Mouse (Mus musculus) limb, embryonic 13.5 days (tissue): ENCODE results near the gene Med16. TPM values are rescaled to one million over a fixed set of nuclear protein-coding genes. Genes with fewer than 3 reads are reported as not detected.

ENCODE experiments used
- ATAC-seq: fragments of 200-750 bp; cut with Nextera tagmentation; 2 replicates; pipeline ENCODE4 v1.8.0; 2017; ENCODE audit warnings: low read depth, moderate number of reproducible peaks, moderate TSS enrichment; ENCODE audit not compliant: low FRiP score
- H3K27ac ChIP-seq: fragments of 300-500 bp; sonication (generic); 2 replicates; pipeline ENCODE4 v1.5.1; 2015; ENCODE audit warnings: inconsistent platforms, mild to moderate bottlenecking, moderate library complexity
- H3K27me3 ChIP-seq: fragments of 300-500 bp; sonication (generic); 2 replicates; pipeline ENCODE4 v1.6.1; 2015; ENCODE audit warnings: mild to moderate bottlenecking, inconsistent platforms
- H3K36me3 ChIP-seq: fragments of 300-500 bp; sonication (generic); 2 replicates; pipeline ENCODE4 v1.6.1; 2015; ENCODE audit warnings: inconsistent platforms, mild to moderate bottlenecking, moderate library complexity
- H3K4me1 ChIP-seq: fragments of 300-500 bp; sonication (generic); 2 replicates; pipeline ENCODE4 v1.6.1; 2015; ENCODE audit warnings: inconsistent platforms
- H3K4me2 ChIP-seq: fragments of 300-500 bp; sonication (generic); replicated peaks from 2 replicates; pipeline ENCODE4 v1.6.1; 2015; ENCODE audit warnings: inconsistent platforms, mild to moderate bottlenecking, moderate library complexity
- H3K4me3 ChIP-seq: fragments of 300-500 bp; sonication (generic); 2 replicates; pipeline ENCODE4 v1.5.1; 2015; ENCODE audit warnings: moderate library complexity, mild to moderate bottlenecking, inconsistent platforms
- H3K9ac ChIP-seq: fragments of 300-500 bp; sonication (generic); 2 replicates; pipeline ENCODE4 v1.6.1; 2015; ENCODE audit warnings: mild to moderate bottlenecking, inconsistent platforms
- H3K9me3 ChIP-seq: fragments of 300-500 bp; sonication (generic); 2 replicates; pipeline ENCODE4 v1.6.1; 2016; ENCODE audit warnings: inconsistent platforms
- WGBS: fragments of 180-500 bp; shearing (Covaris S2); methylation state at CpG from one replicate; pipeline ENCODE4 v1.1.7; 2015; 5-methylcytosine and 5-hydroxymethylcytosine counted together
- polyA plus RNA-seq: library from polyadenylated mRNA; unstranded; fragments of >200 nt; fragmentation: Nextera tagmentation; extraction: Ambion mirVana; gene quantifications from 2 replicates; pipeline ENCODE4 v1.2.1, GENCODE M21; 2015

The Med16 gene
- polyA plus RNA-seq, 1 experiment from 2014 or later = 44.9 TPM

- H3K4me3 ChIP-seq = no peak overlapping the region
- H3K4me2 ChIP-seq = no peak overlapping the region
These were observed 22.1 kb upstream of the Med16 start for GRCm38 (mm10) chr10:79930826-79931186.

DNA sequence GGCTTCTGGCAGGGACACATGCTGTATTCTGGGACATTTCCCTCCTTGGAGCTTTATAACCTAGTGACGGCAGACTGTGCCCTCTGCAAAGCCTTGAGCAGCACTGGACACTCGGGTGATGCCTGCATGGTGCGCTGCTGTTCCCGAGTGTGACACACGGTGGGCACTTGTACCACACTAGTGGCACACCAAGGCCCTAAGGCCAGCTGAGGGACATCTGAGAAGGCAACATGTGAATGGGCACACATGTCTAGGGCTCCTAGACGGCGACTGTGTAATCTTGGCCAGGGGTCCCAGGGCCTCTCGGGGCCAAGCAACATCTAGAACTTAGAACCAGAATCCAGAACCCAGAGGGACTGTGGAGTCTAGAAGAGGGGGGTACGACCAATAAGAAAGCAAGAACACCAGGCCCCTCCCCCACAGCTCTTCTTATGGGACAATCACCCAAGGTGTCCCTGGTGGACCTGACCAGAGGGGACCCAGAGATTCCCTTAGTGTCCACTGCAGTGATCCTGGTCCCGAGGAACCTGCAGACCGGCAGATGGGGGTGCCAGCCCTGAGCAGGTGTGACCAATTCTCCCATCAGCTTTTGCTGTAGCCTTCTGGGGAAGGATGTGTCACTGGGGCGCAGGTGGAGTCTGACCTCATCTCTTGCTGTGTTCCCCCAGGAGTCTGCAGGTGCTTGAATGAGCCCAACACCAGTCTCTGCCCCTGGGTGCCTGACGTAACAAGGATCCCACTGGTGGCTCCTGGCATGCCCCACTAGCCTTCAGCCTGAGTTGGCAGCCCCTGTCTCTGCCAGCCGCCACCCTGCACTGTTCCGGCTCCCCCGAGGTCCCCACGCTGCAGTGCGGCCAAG, 21.5 kb upstream of the Med16 start:
- Histone ChIP-seq H3K4me2 (peak overlapping the region; percentile 92), H3K36me3 (peaks cover 48% of the 10 kb centered on the region), H3K9ac (no peak overlapping the region), H3K4me3 (0 out of 2 replicates have a peak overlapping the region, but pooled peaks have one; percentile 97), H3K9me3 (no peaks in the 10 kb centered on the region), H3K27ac (peak overlapping the region; percentile 22; the same call in 1 of the 2 replicates), H3K27me3 (no peaks in the 10 kb centered on the region), H3K4me1 (peaks cover 77% of the 10 kb centered on the region)
- 83% methylated on average over 18 of the region's 18 CpGs for WGBS
- ATAC-seq = no peak

More at GRCm38 (mm10) chr10:79930826-79931186, 22.1 kb upstream of the Med16 start:
- WGBS = 88% methylated on average over 16 of the region's 16 CpGs
- no peaks in the 10 kb centered on the region for H3K27me3 ChIP-seq
- no peak for ATAC-seq
- H3K27ac ChIP-seq = no peak overlapping the region
- H3K36me3 ChIP-seq = peaks cover 54% of the 10 kb centered on the region
- H3K9me3 ChIP-seq = no peaks in the 10 kb centered on the region
- no peak overlapping the region for H3K9ac ChIP-seq
- H3K4me1 ChIP-seq = peaks cover 72% of the 10 kb centered on the region

DNA sequence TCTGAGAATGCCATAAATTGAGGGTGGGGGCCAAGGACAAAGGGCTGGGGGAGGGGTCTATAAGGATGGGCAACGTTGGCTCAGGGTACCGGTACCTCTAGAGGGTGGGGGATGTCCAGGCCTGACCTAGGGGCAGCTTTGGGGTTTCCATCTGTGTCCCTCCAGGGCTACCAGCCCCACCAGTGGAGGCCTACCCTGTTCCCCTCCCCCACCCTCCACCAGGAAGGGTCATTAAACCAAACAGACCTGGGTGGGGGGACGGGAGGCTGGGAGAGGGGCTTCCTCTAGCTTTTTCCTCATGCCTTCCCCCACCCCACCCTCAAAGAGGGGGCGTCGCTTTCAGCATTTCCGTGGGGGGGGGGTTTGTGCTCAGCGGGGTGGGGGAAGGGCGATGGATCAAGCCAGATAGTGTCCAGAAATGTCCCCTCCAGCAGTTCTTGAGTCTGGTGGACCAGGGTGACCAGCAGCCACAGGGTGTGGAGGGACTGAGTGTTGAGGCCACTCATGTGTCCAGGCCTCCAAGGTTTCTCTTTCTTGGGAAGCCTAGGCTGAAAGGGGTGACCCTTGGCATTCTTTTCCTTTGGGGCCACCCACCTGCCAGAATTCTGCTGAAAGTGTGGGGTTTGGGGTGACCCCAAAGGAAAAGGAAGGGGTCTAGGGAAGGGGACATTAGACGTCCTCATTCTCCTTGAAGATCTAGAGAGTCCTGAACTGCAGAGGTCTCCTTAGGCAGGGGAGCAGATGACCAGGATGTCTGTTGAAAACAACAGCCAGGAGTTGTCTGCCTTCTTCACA, 20.4 kb upstream of the Med16 start:
- WGBS = 13% methylated on average over 9 of the region's 9 CpGs
- no peak for ATAC-seq
- peaks cover 66% of the 10 kb centered on the region for H3K4me1 ChIP-seq
- peak overlapping the region; percentile 62 for H3K9ac ChIP-seq
- H3K4me3 ChIP-seq = peak overlapping the region; percentile 97
- H3K27me3 ChIP-seq = peaks cover 2% of the 10 kb centered on the region
- no peaks in the 10 kb centered on the region for H3K9me3 ChIP-seq
- peak overlapping the region; percentile 44; the same call in 1 of the 2 replicates for H3K27ac ChIP-seq
- peaks cover 37% of the 10 kb centered on the region for H3K36me3 ChIP-seq
- H3K4me2 ChIP-seq = peak overlapping the region; percentile 92

DNA sequence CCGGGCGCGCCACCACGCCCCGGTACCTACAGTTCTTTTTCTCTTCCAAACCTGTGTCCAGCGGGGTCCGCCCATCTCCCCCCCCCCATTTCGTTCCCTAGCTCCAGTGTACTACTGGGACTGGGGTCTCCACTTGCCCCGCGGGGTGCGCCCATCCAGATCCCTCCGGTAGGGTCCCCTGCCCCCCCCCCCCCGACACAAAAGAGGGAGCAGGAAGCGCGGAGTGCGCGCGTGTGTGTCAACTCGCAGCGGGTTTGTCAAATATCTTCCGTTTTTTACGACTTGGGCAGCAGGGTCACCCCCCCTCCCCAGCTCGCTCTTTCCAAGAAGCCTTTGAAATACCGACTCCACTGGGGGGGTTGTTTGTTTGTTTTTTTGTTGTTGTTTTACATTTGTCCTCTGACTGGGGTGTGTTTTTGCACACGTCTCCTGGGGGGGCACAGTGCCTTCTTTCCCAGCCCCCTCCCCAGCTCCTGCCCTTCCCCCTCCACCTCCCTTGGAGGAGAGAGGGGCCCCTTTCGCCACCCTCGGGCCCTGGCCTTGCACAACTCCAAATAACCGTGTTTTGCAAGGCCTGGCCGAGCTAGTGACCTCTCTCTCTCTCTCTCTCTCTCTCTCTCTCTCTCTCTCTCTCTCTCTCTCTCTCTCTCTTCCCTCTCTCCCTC, 19.4 kb upstream of the Med16 start:
- peaks cover 56% of the 10 kb centered on the region for H3K4me1 ChIP-seq
- no peak for ATAC-seq
- peak overlapping the region; percentile 97 for H3K27ac ChIP-seq
- H3K9ac ChIP-seq = peak overlapping the region; percentile 95
- H3K27me3 ChIP-seq = peaks cover 11% of the 10 kb centered on the region
- H3K4me3 ChIP-seq = peak overlapping the region; percentile 97
- H3K4me2 ChIP-seq = peak overlapping the region; percentile 92
- WGBS = under 1% methylated on average over 29 of the region's 29 CpGs
- H3K9me3 ChIP-seq = no peaks in the 10 kb centered on the region
- peaks cover 27% of the 10 kb centered on the region for H3K36me3 ChIP-seq

DNA sequence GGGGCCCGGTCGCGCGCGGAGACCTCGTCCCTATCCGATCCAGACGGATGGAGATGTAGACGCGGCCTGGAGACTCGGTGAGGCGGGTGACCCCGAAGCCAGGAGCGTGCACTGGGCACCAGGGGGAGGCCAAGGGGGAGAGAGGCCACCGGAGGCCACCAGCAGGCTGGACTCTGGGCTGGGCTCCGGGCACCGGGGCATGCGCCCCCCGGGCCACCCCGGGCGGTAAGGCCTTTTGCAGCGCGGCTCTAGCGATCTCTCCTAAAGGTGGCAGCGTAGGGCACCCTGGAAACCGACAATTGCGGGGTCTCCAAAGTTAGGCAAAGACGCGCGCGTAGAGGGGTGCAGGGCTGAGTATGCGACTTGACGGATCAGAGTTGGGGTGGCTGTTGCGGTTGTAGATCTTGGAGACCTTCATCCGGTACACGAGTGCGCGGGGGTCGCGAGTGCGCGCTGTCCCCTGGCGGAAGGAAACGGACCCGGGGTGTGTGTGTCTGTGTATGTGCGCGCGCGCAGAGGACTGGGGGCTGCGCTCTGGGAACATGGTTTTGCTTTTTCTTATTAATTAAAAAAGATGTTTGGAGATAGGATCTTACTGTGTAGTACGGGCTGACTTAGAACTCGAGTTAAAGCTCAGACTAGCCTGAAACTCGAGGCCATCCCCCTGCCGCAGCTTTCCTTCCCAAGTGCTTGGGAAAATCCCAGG, 18.8 kb upstream of the Med16 start:
- Histone ChIP-seq H3K4me3 (peak overlapping the region; percentile 97), H3K4me1 (peaks cover 49% of the 10 kb centered on the region), H3K4me2 (peak overlapping the region; percentile 92), H3K36me3 (peaks cover 22% of the 10 kb centered on the region), H3K27ac (peak overlapping the region; percentile 97), H3K9ac (peak overlapping the region; percentile 95), H3K27me3 (peaks cover 18% of the 10 kb centered on the region), H3K9me3 (peaks cover 2% of the 10 kb centered on the region; the same call in 1 of the 2 replicates)
- ATAC-seq = peak; percentile 26
- WGBS = under 1% methylated on average over 54 of the region's 54 CpGs

- Histone ChIP-seq H3K4me3 (peak within 1 kb of the TSS; percentile 97), H3K9me3 (peaks cover 4% of the 10 kb centered on the region; the same call in 1 of the 2 replicates), H3K27ac (peak within 1 kb of the TSS; percentile 97), H3K27me3 (peaks cover 26% of the 10 kb centered on the region), H3K36me3 (peaks cover 14% of the 10 kb centered on the region), H3K9ac (peak within 1 kb of the TSS; percentile 95), H3K4me2 (peak within 1 kb of the TSS; percentile 92), H3K4me1 (peaks cover 44% of the 10 kb centered on the region)
- WGBS = under 1% methylated on average over 63 of the region's 63 CpGs
- peak; percentile 74 for ATAC-seq
These were observed 18.0 kb upstream of the Med16 start, which contains the start of gene Arid3a for GRCm38 (mm10) chr10:79926491-79927323. TSS of gene Arid3a (plus strand) at chr10:79927043.

DNA sequence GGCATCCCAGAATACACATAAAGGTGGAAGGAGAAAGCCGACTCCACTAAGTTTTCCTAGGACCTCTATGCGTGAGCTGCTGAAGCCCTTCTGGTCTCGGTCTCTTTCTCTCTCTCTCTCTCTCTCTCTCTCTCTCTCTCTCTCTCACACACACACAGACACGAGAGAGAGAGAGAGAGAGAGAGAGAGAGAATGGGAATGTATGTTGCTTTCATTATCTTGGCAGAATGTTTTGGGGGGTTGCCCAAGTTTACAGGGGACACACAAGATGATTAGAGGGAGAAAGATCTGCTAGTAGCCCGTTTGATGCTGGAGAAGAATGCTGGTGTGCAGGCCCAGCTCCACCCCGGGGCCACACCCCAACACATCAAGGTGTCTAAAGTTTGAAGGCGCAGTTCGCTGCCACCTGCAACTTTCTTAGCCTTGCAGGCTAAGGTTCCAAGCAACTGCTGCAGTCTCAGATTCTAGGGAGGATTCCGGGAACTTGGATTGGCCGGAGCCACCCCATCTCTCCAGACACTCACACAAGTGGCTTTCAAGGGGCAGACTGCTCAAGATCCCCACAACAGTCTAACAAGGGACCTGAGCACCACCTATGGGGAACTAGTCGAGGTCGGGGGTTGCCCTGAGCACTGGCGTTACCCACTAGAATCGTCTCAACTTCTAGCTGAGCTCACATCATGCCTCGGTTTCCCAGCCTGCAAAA, 17.2 kb upstream of the Med16 start:
- peak overlapping the region; percentile 92 for H3K4me2 ChIP-seq
- H3K27me3 ChIP-seq = peaks cover 34% of the 10 kb centered on the region
- peaks cover 45% of the 10 kb centered on the region for H3K4me1 ChIP-seq
- ATAC-seq = no peak
- peak overlapping the region; percentile 95 for H3K9ac ChIP-seq
- 7% methylated on average over 15 of the region's 15 CpGs for WGBS
- H3K4me3 ChIP-seq = peak overlapping the region; percentile 97
- H3K27ac ChIP-seq = peak overlapping the region; percentile 78; the same call in 1 of the 2 replicates
- peaks cover 6% of the 10 kb centered on the region for H3K36me3 ChIP-seq
- H3K9me3 ChIP-seq = peaks cover 4% of the 10 kb centered on the region; the same call in 1 of the 2 replicates

GRCm38 (mm10) chr10:79924998-79925784, 16.5 kb upstream of the Med16 start:
- Histone ChIP-seq H3K36me3 (no peaks in the 10 kb centered on the region), H3K4me1 (peaks cover 43% of the 10 kb centered on the region), H3K4me2 (peak overlapping the region; percentile 92), H3K27me3 (peaks cover 41% of the 10 kb centered on the region), H3K9me3 (peaks cover 4% of the 10 kb centered on the region; the same call in 1 of the 2 replicates), H3K4me3 (peak overlapping the region; percentile 97), H3K27ac (0 out of 2 replicates have a peak overlapping the region, but pooled peaks have one; percentile 28), H3K9ac (no peak overlapping the region)
- WGBS = 12% methylated on average over 29 of the region's 29 CpGs
- ATAC-seq = no peak

DNA sequence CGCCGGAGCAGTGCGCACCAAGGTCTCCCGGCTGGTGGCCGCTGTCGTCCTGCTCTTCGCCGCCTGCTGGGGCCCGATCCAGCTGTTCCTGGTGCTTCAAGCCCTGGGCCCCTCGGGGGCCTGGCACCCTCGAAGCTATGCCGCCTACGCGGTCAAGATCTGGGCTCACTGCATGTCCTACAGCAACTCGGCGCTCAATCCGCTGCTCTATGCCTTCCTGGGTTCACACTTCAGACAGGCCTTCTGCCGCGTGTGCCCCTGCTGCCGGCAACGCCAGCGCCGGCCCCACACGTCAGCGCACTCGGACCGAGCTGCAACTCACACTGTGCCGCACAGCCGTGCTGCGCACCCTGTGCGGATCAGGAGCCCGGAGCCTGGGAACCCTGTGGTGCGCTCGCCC, 12.8 kb upstream of the Med16 start:
- H3K27me3 ChIP-seq = peaks cover 72% of the 10 kb centered on the region
- peaks cover 53% of the 10 kb centered on the region for H3K4me1 ChIP-seq
- no peak for ATAC-seq
- H3K4me3 ChIP-seq = peak overlapping the region; percentile 34
- peaks cover 4% of the 10 kb centered on the region; the same call in 1 of the 2 replicates for H3K9me3 ChIP-seq
- peak overlapping the region; percentile 59 for H3K4me2 ChIP-seq
- H3K36me3 ChIP-seq = no peaks in the 10 kb centered on the region
- H3K9ac ChIP-seq = peak overlapping the region; percentile 60
- H3K27ac ChIP-seq = no peak overlapping the region
- WGBS = under 1% methylated on average over 34 of the region's 34 CpGs
